Mouse (Mus musculus): ENCODE measurements around the gene Rraga.

The Rraga gene
- long read RNA-seq, experiment 1, transcript Rraga-201 (1 exons, 1,618 nt): major isoform, 8 of 8 reads
- long read RNA-seq, experiment 1, partial matches to known transcripts: 0 of 8 reads
- long read RNA-seq, experiment 1, other reads (novel, unspliced or antisense): 0 of 8 reads
- long read RNA-seq, experiment 2, transcript Rraga-201 (1 exons, 1,618 nt): major isoform, 5 of 5 reads
- long read RNA-seq, experiment 2, partial matches to known transcripts: 0 of 5 reads
- long read RNA-seq, experiment 2, other reads (novel, unspliced or antisense): 0 of 5 reads

DNA sequence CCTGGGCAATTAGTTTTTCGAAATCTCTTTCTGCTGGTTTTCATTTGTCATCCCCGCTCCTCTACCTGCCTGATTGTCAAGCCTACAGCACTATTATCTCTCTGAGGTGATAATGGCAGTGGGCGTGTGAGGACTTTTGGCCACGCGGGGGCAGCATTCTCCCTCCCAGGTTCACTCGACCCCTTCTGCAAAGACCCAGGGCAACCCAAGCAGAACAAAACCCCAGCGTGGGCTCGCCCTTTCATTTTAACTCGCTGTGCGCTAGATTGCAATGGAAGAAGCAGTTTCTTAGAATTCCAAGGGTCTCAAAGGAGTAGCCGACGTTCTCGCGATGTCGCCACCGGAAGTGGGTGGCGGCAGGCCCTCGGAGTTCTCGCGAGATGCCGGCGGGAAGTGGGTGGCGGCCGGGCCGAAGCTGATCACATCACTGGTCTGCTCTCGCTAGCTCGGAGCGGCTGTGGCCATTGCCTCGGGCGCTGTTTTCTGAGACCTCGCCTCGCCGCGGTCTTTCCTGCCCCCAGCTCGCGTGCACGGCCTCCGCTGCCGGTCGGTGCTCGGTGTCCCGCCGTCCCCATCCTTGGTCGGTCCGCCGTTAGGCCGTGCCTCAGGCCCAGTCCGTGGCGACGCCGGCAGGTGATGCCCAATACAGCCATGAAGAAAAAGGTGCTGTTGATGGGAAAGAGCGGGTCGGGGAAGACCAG lies at the start of gene Rraga:
Rraga (plus strand) TSS at position 386 of the 701 bp plus-strand sequence.
- intact Hi-C loops (cut with DNase I): loop anchor here (2.0 kb wide), 1 partner anchor 119 kb away; no protein-coding TSS in a partner anchor

DNA sequence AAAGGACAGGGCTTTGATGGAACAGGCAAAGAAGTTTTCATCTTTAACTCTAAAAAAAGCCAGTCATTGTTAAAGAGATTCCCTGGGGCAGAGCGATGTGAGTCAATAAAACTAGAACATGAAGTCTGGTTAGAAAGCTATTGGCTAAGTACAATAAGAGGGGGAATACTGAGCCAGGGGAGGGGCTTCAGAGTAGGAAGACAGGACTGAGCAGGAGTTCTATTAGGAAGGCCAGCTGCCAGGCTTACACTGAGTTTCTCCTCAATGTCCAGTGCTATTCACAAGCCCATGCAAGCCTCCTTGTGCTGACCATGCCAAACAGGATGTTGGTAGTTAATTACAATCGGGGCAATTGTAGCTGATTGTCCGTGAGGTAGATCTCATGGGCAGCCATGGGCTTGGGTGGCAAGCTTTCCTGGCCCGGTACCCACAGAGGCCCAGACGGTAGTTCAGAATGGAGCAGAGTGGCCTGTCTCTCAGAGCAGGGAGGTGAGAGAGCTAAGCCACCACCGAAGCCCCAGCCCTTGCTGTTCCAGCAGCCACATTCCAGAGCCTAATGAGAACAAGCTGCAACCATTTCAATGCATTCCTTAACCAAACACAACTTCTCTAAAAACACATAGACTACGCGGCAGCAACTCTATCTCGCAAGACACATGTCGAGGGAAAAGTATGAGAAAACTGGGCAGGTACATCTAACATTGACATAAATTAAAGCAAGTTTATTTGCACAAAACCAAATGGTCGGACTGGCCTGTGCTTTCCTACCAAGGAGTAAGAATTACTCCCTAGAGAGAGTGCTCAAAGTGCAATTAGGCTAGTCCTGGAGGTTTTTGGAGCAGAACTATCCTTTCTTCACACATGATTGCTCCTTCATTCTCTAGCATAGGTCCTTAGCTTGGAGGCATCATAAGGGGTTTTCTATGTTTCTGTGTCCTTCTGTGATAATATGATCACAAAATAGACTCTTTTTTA lies 48.0 kb upstream of the Rraga start:
- intact Hi-C loops (cut with DNase I): no loop called here

DNA sequence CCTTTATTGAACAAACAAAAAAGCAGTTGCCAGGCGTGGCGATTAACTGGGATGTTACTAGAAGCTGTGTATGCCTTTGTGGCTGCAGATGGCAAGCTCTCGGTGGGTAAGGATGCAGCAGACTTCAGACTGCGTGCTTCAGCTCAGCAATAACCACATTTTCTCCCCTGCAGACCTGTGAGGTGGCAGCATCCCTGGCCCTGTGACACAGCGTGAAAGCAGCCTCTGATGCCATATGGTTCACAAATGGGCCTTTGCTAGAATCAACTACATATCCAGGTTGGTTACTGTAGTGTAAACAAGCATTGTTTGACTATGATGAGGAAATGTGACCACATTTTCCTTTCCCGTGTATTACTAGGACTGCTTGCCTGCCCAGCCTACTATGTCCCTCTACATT lies 46.3 kb upstream of the Rraga start:
- intact Hi-C loops (cut with DNase I): no loop called here

DNA sequence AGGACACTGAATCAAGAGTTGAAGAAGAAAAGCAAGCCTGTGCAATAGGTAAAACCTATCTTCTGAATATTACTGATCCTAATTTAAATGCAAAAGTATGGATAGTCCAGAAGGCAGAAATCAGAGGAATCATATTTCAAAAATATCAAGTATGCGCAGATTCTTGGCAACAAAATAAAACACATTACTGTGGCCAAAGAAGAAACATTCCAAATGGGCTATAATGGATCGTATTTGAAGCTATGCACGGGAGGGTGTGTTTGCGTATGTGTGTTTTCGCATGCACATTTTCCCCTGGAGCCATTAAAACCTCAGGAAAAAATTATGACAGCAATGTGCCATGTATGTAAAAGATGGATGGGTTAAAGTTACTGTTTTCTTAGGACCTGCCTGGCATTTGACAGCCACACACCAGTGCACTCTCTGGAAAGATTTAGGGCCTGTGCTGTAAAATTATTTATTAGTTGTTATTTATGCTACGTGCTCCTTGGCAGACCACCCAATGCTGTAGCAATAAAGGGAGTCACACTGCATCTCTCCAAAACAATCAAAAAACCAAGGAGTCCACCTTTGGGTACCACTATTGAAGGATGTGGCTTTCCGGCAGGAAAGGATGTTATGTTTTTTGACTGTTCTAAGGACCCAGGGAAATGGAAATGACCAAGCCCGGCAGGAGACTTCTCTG lies 41.9 kb upstream of the Rraga start:
- intact Hi-C loops (cut with DNase I): no loop called here

DNA sequence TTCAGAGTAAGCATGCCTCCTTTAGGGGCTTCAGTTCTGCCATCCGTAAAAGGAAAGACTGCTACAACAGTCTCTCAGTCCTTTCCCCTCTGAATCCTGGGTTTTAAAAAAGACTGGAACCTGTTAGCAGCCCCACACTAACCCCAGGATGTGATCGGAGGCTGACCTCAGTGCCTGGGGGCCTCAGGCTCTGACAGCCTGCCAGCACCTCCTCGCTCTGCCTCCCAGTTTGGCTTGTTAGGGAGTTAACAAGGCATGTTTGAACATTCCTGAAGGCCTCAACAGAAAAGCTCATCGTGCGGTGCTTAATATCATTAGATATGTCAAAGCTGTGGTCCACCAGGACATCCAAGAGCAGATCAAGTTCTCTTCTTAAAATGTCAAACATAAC lies 41.4 kb upstream of the Rraga start:
- intact Hi-C loops (cut with DNase I): no loop called here

DNA sequence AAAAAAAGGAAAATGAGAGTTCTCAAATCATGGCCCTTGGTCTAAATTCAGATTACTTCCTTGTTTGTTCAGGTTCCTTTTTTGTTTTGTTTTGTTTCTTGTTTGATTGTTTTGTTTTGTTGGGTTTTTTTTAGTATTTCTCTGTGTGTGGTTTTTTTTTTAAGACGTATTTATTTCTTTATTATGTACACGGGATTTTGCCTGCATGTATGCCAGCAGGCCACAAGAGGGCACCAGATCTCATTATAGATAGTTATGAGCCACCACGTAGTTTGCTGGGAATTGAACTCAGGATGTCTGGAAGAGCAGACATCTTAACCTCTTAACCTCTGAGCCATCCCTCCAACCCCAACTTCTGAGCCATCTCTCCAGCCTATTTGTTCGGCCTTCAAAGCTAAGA lies 37.5 kb upstream of the Rraga start:
- intact Hi-C loops (cut with DNase I): no loop called here

DNA sequence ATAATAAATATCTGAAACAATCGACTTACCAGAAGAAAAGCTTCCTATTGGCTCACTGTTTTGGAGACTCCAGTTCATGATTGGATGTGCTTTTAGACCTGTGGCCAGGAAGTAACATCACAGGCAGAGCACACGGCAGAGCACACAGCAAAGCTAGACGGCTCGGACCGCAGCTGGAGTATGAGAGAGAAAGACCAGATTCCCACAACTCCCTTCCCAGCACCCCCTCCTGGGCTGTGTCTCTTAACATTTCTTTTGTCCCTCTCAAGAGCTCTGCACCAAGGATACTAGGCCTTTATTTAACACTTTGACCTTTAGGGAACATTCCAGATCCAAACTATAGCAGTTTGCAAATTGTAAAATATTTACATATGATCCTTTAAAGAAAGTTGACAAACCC lies 36.5 kb upstream of the Rraga start:
- intact Hi-C loops (cut with DNase I): no loop called here

DNA sequence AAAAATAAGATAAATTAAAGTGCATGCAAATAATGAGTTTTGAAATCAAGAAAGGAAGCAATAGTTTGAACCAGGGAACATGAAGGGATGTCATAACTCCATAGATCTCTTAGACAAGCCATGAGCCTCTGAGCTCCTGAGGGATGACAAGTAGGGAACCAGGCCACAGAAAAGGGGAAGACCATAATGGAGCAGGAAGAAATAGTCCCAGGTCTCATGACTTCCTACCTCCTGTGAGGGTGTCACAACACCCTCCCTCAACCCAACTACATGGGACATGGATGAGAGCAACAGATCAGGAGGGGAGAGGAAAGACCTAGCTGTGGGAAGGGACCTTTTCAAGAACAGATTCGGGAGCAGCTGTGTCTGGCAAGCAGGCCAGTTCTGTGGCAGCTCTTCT lies 33.9 kb upstream of the Rraga start:
- intact Hi-C loops (cut with DNase I): loop anchor here (10.0 kb wide), 2 partner anchors 517 to 607 kb away; no protein-coding TSS in a partner anchor

DNA sequence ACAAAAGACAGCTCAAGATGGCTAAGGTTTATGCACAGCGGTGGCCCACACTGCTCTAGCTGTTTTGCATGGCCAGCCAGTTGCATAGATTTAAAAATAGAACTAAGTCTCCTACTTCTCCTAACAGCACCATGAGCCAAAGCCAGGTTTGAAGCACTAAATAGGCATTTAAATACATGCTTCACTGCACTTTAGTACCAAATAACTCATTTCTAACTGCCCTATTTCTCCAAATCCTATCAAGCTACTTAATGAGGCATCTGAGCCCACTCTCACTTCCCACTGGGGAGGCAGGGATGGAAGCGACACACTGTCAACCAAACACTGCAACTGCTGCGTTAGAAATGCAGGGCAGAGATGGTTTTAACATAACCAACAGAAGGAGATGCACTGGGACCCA lies 31.5 kb upstream of the Rraga start:
- intact Hi-C loops (cut with DNase I): loop anchor here (10.0 kb wide), 2 partner anchors 519 to 609 kb away; no protein-coding TSS in a partner anchor

DNA sequence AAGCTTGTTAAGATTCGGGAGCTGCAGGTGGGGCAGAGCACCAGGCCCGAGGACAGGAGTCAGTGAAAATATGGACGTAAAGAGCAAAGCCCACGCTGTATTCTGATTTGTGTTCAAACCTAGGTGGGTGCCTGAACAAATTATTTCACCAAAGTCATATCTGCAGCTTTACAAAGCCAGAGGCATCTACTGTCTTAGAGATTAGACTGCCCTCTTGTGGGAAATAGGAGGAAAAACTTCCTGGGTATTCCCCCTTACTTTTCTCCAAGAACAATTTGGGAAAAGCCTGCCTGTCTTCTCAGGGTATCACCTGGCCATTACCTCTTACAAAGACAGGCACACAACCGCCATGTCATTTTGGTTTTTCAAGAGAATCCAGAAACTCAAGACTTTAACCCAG lies 29.9 kb upstream of the Rraga start:
- intact Hi-C loops (cut with DNase I): loop anchor here (5.0 to 10.0 kb wide), 3 partner anchors 521 to 713 kb away; no protein-coding TSS in a partner anchor

DNA sequence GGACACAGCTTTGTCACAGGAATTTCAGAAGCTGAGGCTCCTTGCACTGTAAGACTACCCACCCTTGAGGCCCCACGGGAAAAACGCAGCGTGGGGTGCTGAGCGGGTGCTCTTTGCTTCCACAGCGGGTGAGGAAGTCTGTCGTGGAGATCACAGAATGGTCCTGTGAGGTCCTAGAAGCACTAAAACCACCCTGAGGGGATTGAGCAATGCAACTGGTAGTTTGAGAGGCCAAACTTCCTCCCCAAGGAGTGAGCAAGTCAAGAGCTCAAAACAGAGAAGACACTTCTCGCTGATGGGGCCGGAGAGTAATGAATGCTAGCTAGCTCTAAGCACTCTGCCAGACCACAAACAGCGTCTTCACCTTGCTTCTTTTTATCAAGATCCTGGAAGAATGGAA lies 27.1 kb upstream of the Rraga start:
- intact Hi-C loops (cut with DNase I): loop anchor here (5.0 to 10.0 kb wide), 3 partner anchors 524 to 716 kb away; no protein-coding TSS in a partner anchor

DNA sequence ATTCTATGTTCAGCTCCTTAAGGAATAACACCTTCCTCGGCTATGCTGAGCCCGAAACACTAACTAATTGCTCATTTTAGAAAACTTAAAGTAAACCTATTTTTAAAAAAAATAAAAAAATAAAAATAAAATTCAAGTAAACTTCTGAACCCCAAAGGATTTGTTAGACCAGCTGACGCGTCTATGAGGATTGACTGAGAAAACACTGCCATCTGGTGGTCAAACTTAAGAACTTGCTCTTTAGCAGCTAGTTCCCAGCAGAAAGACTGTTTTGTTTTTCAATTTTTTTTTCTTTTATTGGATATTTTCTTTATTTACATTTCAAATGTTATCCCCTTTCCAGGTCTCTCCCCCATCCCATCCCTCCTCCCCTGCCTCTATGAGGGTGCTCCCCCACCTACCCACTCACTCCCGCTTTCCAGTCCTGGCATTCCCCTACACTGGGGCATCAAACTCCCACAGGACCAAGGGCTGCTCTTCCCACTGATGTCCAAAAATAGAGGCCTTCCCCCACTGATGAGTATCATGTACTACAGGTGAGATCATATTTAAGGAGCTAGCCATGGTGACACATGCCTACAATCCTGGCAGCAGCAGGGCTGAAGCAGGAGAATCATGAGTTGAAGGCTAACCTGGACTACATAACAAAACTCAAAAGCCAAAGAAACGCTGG lies 20.3 kb upstream of the Rraga start:
- intact Hi-C loops (cut with DNase I): loop anchor here (10.0 kb wide), 1 partner anchor 1160 kb away; no protein-coding TSS in a partner anchor

DNA sequence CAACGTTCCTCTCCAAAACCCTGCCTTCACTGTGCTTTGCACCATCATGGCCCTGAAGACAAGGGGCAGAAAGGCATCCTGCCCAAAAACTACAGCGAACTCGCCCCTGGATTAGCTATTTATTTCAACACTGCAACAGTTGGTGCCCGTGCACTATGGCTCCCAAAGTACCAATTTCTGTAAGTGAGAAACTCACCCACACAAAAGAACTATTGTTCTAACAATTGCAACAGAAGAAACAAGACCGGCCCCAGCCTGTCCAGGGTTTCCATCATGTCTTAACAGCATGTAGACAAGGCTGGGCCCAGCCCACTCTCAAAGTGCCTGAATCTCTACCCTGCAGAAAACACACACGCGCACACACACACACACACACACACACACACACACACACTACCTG lies 18.1 kb upstream of the Rraga start:
- intact Hi-C loops (cut with DNase I): loop anchor here (10.0 kb wide), 1 partner anchor 1163 kb away; no protein-coding TSS in a partner anchor

DNA sequence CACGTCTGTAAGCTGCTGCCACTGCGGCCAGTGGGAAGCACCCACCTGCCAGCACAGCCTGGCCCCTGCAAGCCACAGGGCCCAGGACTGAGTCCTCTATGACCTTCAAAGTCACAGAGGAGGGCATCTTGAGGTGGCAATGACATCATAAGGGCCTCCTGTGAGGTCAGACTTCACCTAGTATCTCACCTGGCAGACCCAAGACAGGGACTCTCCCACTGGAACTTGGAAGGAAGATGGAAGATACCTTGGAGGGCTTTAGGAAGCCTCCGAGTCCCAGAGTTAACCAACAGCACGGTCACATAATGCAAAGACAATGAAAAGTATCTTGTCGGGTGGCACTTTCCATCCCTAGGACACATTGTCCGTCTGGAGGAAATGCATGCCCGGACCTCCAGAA lies 17.2 kb upstream of the Rraga start, which contains the start of gene Saxo1:
Saxo1 (minus strand) TSS at position 101 of the 400 bp plus-strand sequence.
- intact Hi-C loops (cut with DNase I): loop anchor here (10.0 kb wide), 1 partner anchor 1163 kb away; no protein-coding TSS in a partner anchor

DNA sequence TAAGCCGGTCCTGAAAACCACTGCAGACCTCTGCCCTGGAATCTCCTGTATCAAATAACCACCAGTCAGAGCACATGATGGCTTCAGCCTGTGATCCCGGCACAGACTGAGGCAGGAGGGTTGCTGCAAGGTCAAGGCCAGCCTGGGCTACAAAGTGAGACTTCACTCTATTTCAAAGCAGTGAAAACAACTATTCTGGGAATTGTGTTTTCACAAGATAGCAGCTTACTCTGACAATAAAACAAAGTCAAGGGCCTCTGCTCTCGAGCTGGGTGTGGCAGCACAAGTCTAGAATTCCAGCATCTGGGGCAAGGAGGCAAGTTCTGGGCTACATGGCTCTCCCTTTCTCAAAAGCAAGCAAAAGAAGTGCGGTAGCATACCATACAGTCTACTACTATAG lies 16.5 kb upstream of the Rraga start:
- intact Hi-C loops (cut with DNase I): loop anchor here (10.0 kb wide), 1 partner anchor 1164 kb away; no protein-coding TSS in a partner anchor

DNA sequence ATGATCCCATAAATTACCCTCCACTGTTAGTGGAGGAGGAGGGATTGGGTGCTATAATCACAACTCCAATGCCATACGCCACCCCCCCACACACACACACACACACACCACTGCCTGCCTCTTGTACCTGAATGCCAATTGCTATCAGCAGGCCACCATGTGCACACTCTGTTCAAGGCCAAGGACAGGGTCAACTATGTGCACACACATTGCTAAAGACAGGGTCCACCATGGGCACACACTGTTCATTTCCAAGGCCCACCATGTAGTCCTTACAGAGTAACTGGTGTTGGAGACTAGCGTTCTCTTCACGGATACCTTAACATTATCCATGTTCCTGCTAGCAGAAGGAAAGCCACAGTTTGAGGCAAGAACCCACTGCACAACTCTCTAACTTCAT lies 14.4 kb upstream of the Rraga start:
- intact Hi-C loops (cut with DNase I): no loop called here

DNA sequence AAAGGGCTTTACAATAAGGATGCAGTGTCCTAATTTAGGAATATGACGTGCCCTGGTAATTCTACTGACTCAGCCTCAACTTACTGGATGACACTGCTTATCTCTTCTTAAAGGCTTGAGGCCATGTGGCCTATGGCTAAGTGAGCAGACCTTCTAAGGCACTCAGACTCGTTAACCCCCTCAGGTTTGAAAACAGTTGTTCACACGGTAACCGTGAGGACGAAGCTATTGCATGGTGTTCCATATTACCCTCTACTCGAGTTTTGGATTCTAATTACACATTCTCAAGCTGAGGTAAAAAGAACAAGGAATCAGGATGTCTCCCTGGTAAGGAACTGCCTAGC lies 557 bp upstream of the Rraga start:
- intact Hi-C loops (cut with DNase I): loop anchor here (2.0 kb wide), 1 partner anchor 120 kb away; no protein-coding TSS in a partner anchor

DNA sequence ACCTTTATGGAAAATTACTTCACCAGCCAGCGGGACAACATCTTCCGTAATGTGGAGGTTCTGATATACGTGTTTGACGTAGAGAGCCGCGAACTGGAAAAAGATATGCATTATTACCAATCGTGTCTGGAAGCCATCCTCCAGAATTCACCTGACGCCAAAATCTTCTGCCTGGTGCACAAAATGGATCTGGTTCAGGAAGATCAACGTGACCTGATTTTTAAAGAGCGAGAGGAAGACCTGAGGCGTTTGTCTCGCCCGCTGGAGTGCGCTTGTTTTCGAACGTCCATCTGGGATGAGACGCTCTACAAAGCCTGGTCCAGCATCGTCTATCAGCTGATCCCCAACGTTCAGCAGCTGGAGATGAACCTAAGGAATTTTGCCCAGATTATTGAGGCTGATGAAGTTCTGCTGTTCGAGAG lies 663 bp downstream of the Rraga start:
- intact Hi-C loops (cut with DNase I): no loop called here

DNA sequence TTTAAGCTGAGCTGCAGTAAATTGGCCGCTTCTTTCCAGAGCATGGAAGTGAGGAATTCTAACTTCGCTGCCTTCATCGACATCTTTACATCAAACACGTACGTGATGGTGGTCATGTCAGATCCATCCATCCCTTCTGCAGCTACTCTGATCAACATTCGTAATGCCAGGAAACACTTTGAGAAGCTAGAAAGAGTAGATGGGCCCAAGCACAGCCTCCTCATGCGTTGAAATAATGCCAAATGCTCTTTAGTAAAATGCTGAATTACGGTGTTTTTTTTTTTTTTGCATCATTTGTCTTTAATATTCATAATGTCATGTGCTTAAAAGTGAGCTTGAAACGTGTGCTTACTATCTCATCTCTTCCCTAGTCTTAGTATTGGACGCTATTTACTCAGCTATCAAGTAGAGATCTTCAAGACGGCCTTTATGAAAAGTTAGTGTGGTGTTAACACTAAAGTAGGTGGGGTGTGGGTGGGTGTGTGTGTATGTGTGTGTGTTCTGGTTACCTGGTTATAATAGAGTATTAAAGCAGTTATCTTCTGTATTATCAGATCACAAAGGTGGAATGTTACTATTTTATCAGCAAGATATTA lies 1.3 kb downstream of the Rraga start:
- intact Hi-C loops (cut with DNase I): no loop called here

DNA sequence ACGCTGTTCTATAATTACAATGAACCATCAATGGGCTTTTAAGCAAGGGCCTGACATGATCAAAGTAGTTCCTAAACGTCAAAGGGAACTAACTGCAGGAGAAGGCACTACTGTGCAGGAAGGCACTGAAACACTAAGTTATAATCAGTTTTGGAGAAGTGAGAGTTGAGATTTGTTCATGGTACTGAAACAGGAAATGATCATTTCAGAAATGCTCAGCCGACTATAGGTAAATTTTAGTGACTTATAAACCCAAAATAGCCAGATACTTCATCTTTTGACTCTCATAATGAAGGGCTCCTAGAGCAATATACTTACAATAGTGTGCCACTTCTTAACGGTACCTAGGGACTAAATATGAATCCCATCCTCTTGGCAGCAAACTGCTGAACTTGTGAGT lies 4.6 kb downstream of the Rraga start:
- intact Hi-C loops (cut with DNase I): no loop called here

Measured in adrenal gland (tissue).